ENCODE assay signal across 8 mouse cellular contexts in genomic region chr3:31061103-31061785, GRCm38 (mm10). TPM values are rescaled to one million over a fixed set of nuclear protein-coding genes. Genes with fewer than 3 reads are reported as not detected.
A peak's percentile ranks its signal among the peaks of the same experiment; 100 is the strongest.
DNase-seq lines count a peak whose midpoint lies in the region; ATAC-seq and TF ChIP-seq lines count a peak whose summit lies in the region.

No protein-coding gene starts in this region.

- DNase-seq in heart, adult 18-20 months, result peak; percentile 22 to 44
- DNase-seq in heart, postnatal 25 days (ENCODE audit: low spot score), result no peak
- peak; percentile 83 for DNase-seq in CH12.LX (ENCODE audit: extremely low read depth)
- peak; percentile 60 for DNase-seq in thymus, postnatal 4 days
- DNase-seq in cerebellum, adult 11 months, result no peak

- in situ Hi-C loops in CH12.LX (cut with MboI; ENCODE audit: low pct_ligation_motif_present, low pct_unique_long_range_greater_than_20kb, low sequenced_read_pairs), result loop anchor here (25.0 kb wide), 1 partner anchor 176 kb away; no protein-coding TSS in a partner anchor

- 36% methylated on average over 20 of the region's 20 CpGs for WGBS in embryonic facial prominence, embryonic 15.5 days
- WGBS in macrophage (ENCODE audit: missing documents), result 3% methylated on average over 20 of the region's 20 CpGs
- 77% methylated on average over 20 of the region's 20 CpGs for WGBS in forebrain, embryonic 16.5 days

- H3K4me1 ChIP-seq in CH12.LX (ENCODE audit: control insufficient read depth in 1 of 2, insufficient read depth in 2 of 2), result peaks cover 2 to 18% of the 10 kb centered on the region in 2 experiments; a peak in 3 of 4 replicates
- peaks cover 9% of the 10 kb centered on the region for H3K4me1 ChIP-seq in embryonic facial prominence, embryonic 15.5 days
- peaks cover 6% of the 10 kb centered on the region for H3K4me1 ChIP-seq in forebrain, embryonic 16.5 days (replicated peaks; ENCODE audit: control insufficient read depth, insufficient read depth, low read length)

- peak; percentile 50; the same call in 1 of the 2 replicates for TF ChIP-seq POLR2A in CH12.LX (IDR thresholded peaks at IDR 0.05; ENCODE audit: low read depth, low read length)

- H3K4me3 ChIP-seq in CH12.LX (replicated peaks in 1 of 3; ENCODE audit: low read depth in 2 of 3, low read length in 2 of 3, poor library complexity in 1 of 3), result peak overlapping the region; percentile 16 to 48 (median 34)
- H3K4me3 ChIP-seq in embryonic facial prominence, embryonic 15.5 days (replicated peaks), result no peak overlapping the region
- peak overlapping the region; percentile 29 for H3K4me3 ChIP-seq in macrophage (ENCODE audit: inconsistent target)
- no peak overlapping the region for H3K4me3 ChIP-seq in forebrain, embryonic 16.5 days (replicated peaks; ENCODE audit: low read length)

- TF ChIP-seq EP300 in CH12.LX (IDR thresholded peaks at IDR 0.05; ENCODE audit: low read length), result peak; percentile 80

- no peak for TF ChIP-seq RAD21 in CH12.LX (IDR thresholded peaks at IDR 0.05; ENCODE audit: low read depth, low read length)

- H3K4me2 ChIP-seq in CH12.LX (ENCODE audit: insufficient read depth, low read depth, poor library complexity, severe bottlenecking), result peak overlapping the region; percentile 72
- 0 out of 2 replicates have a peak overlapping the region, but pooled peaks have one; percentile 13 for H3K4me2 ChIP-seq in embryonic facial prominence, embryonic 15.5 days (replicated peaks)
- no peak overlapping the region for H3K4me2 ChIP-seq in forebrain, embryonic 16.5 days (ENCODE audit: low read length)

- no peaks in the 10 kb centered on the region for H3K27me3 ChIP-seq in CH12.LX (replicated peaks)
- no peaks in the 10 kb centered on the region for H3K27me3 ChIP-seq in embryonic facial prominence, embryonic 15.5 days
- H3K27me3 ChIP-seq in forebrain, embryonic 16.5 days (replicated peaks; ENCODE audit: control insufficient read depth, insufficient read depth, low read length), result no peaks in the 10 kb centered on the region

- intact Hi-C loops in heart, postnatal 25 days (cut with DNase I), result loop anchor here (5.0 kb wide), 1 partner anchor 541 kb away; no protein-coding TSS in a partner anchor

- ATAC-seq in embryonic facial prominence, embryonic 15.5 days (ENCODE audit: insufficient number of reproducible peaks, low FRiP score, low TSS enrichment, low read depth), result no peak
- ATAC-seq in forebrain, embryonic 16.5 days, result no peak

- no peaks in the 10 kb centered on the region for H3K9me3 ChIP-seq in CH12.LX (replicated peaks; ENCODE audit: low read length)
- H3K9me3 ChIP-seq in embryonic facial prominence, embryonic 15.5 days (replicated peaks), result no peaks in the 10 kb centered on the region
- H3K9me3 ChIP-seq in forebrain, embryonic 16.5 days (ENCODE audit: control insufficient read depth, low read length), result no peaks in the 10 kb centered on the region

- no peak for TF ChIP-seq CTCF in CH12.LX (conservative IDR thresholded peaks at IDR 0.05 in 1 of 2, IDR thresholded peaks at IDR 0.05 in 1 of 2; ENCODE audit: low read depth in 2 of 2, low read length in 2 of 2)

- peak overlapping the region; percentile 1; the same call in 1 of the 2 replicates for H3K9ac ChIP-seq in CH12.LX (ENCODE audit: insufficient read depth, low read depth)
- H3K9ac ChIP-seq in embryonic facial prominence, embryonic 15.5 days, result no peak overlapping the region
- H3K9ac ChIP-seq in forebrain, embryonic 16.5 days (replicated peaks; ENCODE audit: low read depth, low read length), result no peak overlapping the region

- H3K36me3 ChIP-seq in CH12.LX (replicated peaks in 1 of 2; ENCODE audit: control insufficient read depth in 1 of 2, insufficient read depth in 1 of 2, low read length in 1 of 2) (no peaks in the 10 kb centered on the region), macrophage (ENCODE audit: inconsistent target) (no peaks in the 10 kb centered on the region)
- H3K36me3 ChIP-seq in embryonic facial prominence, embryonic 15.5 days, result no peaks in the 10 kb centered on the region
- no peaks in the 10 kb centered on the region for H3K36me3 ChIP-seq in forebrain, embryonic 16.5 days (ENCODE audit: control insufficient read depth, insufficient read depth)

- dilution Hi-C loops in CH12.LX (cut with MboI; ENCODE audit: extremely low pct_ligation_motif_present, extremely low pct_unique_long_range_greater_than_20kb, low sequenced_read_pairs), result no loop called here

- H3K27ac ChIP-seq in CH12.LX (ENCODE audit: insufficient read depth, low read depth) (peak overlapping the region; percentile 53), macrophage (peak overlapping the region; percentile 76)
- H3K27ac ChIP-seq in embryonic facial prominence, embryonic 15.5 days (replicated peaks), result no peak overlapping the region; the same call in 1 of the 2 replicates
- H3K27ac ChIP-seq in forebrain, embryonic 16.5 days (ENCODE audit: low read length), result no peak overlapping the region

- no peaks in the 10 kb centered on the region for H3K79me2 ChIP-seq in CH12.LX (replicated peaks; ENCODE audit: control insufficient read depth, extremely low read depth, insufficient read depth, poor library complexity, severe bottlenecking)
- no peaks in the 10 kb centered on the region for H3K79me2 ChIP-seq in macrophage (ENCODE audit: inconsistent target)

TF ChIP-seq in CH12.LX, 34 proteins besides CTCF, POLR2A, EP300 and RAD21:
- TF ChIP-seq MAX (IDR thresholded peaks at IDR 0.05; ENCODE audit: low read length), result peak; percentile 82
- no peak for TF ChIP-seq USF2 (conservative IDR thresholded peaks at IDR 0.05; ENCODE audit: low read depth, low read length)
- TF ChIP-seq USF1 (IDR thresholded peaks at IDR 0.05; ENCODE audit: low read depth, low read length), result no peak
- no peak for TF ChIP-seq HCFC1 (IDR thresholded peaks at IDR 0.05; ENCODE audit: low read depth, low read length)
- peak; percentile 66 for TF ChIP-seq JUN (IDR thresholded peaks at IDR 0.05; ENCODE audit: insufficient read depth, low read depth, low read length)
- TF ChIP-seq E2F4 (IDR thresholded peaks at IDR 0.05; ENCODE audit: insufficient replicate concordance, low read depth, low read length), result no peak
- no peak for TF ChIP-seq TBP (conservative IDR thresholded peaks at IDR 0.05; ENCODE audit: low read depth, low read length)
- peak; percentile 77 for TF ChIP-seq IRF4 (IDR thresholded peaks at IDR 0.05; ENCODE audit: low read depth, low read length)
- TF ChIP-seq BHLHE40 (IDR thresholded peaks at IDR 0.05; ENCODE audit: low read depth, low read length), result peak; percentile 68; the same call in 1 of the 2 replicates
- peak; percentile 73; the same call in 1 of the 2 replicates for TF ChIP-seq RCOR1 (conservative IDR thresholded peaks at IDR 0.05; ENCODE audit: low read depth, low read length)
- peak; percentile 92 for TF ChIP-seq ETS1 (conservative IDR thresholded peaks at IDR 0.05; ENCODE audit: low read depth, low read length)
- peak; percentile 70 for TF ChIP-seq SIN3A (IDR thresholded peaks at IDR 0.05; ENCODE audit: low read length)
- TF ChIP-seq MAFK (IDR thresholded peaks at IDR 0.05; ENCODE audit: insufficient replicate concordance, low read length), result peak; percentile 95
- TF ChIP-seq MYC (IDR thresholded peaks at IDR 0.05; ENCODE audit: low read depth, low read length), result peak; percentile 81
- peak; percentile 36 for TF ChIP-seq CHD2 (IDR thresholded peaks at IDR 0.05; ENCODE audit: low read length)
- TF ChIP-seq ELF1 (IDR thresholded peaks at IDR 0.05; ENCODE audit: low read depth, low read length), result no peak
- TF ChIP-seq ZC3H11A (IDR thresholded peaks at IDR 0.05; ENCODE audit: low read depth, low read length), result no peak
- no peak for TF ChIP-seq CHD1 (IDR thresholded peaks at IDR 0.05; ENCODE audit: low read depth, low read length)
- TF ChIP-seq NRF1 (IDR thresholded peaks at IDR 0.05; ENCODE audit: low read depth, low read length), result no peak
- no peak for TF ChIP-seq UBTF (IDR thresholded peaks at IDR 0.05; ENCODE audit: low read depth, low read length)
- no peak for TF ChIP-seq GABPA (IDR thresholded peaks at IDR 0.05; ENCODE audit: insufficient replicate concordance, low read depth, low read length)
- no peak; the same call in 1 of the 2 replicates for TF ChIP-seq NELFE (IDR thresholded peaks at IDR 0.05; ENCODE audit: low read depth, low read length)
- TF ChIP-seq SMC3 (IDR thresholded peaks at IDR 0.05; ENCODE audit: low read depth, low read length), result no peak
- peak; percentile 83 for TF ChIP-seq MEF2A (IDR thresholded peaks at IDR 0.05; ENCODE audit: borderline replicate concordance, low read depth, low read length)
- TF ChIP-seq ZKSCAN1 (IDR thresholded peaks at IDR 0.05; ENCODE audit: borderline replicate concordance, low read depth, low read length), result no peak
- no peak for TF ChIP-seq KAT2A (IDR thresholded peaks at IDR 0.05; ENCODE audit: insufficient replicate concordance, low read length)
- TF ChIP-seq JUND (conservative IDR thresholded peaks at IDR 0.05; ENCODE audit: low read depth, low read length), result peak; percentile 72
- peak; percentile 56 for TF ChIP-seq TCF12 (IDR thresholded peaks at IDR 0.05; ENCODE audit: low read depth, low read length)
- TF ChIP-seq MXI1 (IDR thresholded peaks at IDR 0.05; ENCODE audit: low read depth, low read length), result peak; percentile 74; the same call in 1 of the 2 replicates
- no peak for TF ChIP-seq PAX5 (IDR thresholded peaks at IDR 0.05; ENCODE audit: low read length)
- TF ChIP-seq POLR2AphosphoS2 (IDR thresholded peaks at IDR 0.05; ENCODE audit: low read depth, low read length), result no peak
- no peak for TF ChIP-seq ZNF384 (IDR thresholded peaks at IDR 0.05; ENCODE audit: low read depth, low read length)
- no peak for TF ChIP-seq ZMIZ1 (IDR thresholded peaks at IDR 0.05; ENCODE audit: low read depth, low read length)
TF ChIP-seq in CH12.LX: peak in this region for 14.

RNA-seq across cellular contexts. Expression of gene Skil, which starts 33.6 kb away (rescaled TPM):
- total RNA-seq in heart, adult 18-20 months (2021), result 10 to 100 TPM; 13.6 to 14.0 TPM
- 10 to 100 TPM; 14.2 to 17.6 TPM for total RNA-seq in heart, postnatal 25 days (2021)
- total RNA-seq in CH12.LX (2012; rRNA removed) (11.2 and 11.4 TPM in 2 replicates), CH12.LX (2014; rRNA removed) (18.9 and 22.4 TPM in 2 replicates)
- polyA plus RNA-seq in CH12.LX (2012; ENCODE audit: insufficient read length, low read depth) (11.0 and 11.1 TPM in 2 replicates), macrophage (2018) (8.7 to 24.6 TPM (median 11.8 TPM) in 3 replicates)
- 15.8 and 16.7 TPM in 2 replicates for polyA plus RNA-seq in embryonic facial prominence, embryonic 15.5 days (2015; fragmentation: Nextera tagmentation; extraction: Ambion mirVana)
- 1,000 to 10,000 TPM in 1 of 26 experiments, 100 to 1,000 TPM in 22, 10 to 100 TPM in 3; 27.8 to 1,005 (median 381) TPM for total RNA-seq in macrophage (2018; cell fraction: chromatin; rRNA removed)
- total RNA-seq in macrophage (2018; cell fraction: cytosol; rRNA removed), result 100 to 1,000 TPM in 9 of 26 experiments, 10 to 100 TPM in 17; 12.1 to 174 (median 62.6) TPM
- total RNA-seq in macrophage (2018; cell fraction: nucleus; rRNA removed), result 100 to 1,000 TPM in 24 of 26 experiments, 10 to 100 TPM in 2; 25.2 to 663 (median 321) TPM
- polyA plus RNA-seq in forebrain, embryonic 16.5 days (2015; fragmentation: Nextera tagmentation; extraction: Ambion mirVana), result 30.8 and 32.3 TPM in 2 replicates

Comparison
In these comparisons a context has a peak if more than half of its experiments do, and no peak if none do; other contexts are left out.
1. DNase-seq: peak in heart, adult 18-20 months (2 of 2), CH12.LX (single experiment) and thymus, postnatal 4 days (single experiment); none in heart, postnatal 25 days (single experiment) and cerebellum, adult 11 months (single experiment).
2. H3K27ac ChIP-seq: peak in CH12.LX (single experiment) and macrophage (single experiment); none in embryonic facial prominence, embryonic 15.5 days (single experiment) and forebrain, embryonic 16.5 days (single experiment).
3. H3K4me3 ChIP-seq: peak in CH12.LX (3 of 3) and macrophage (single experiment); none in embryonic facial prominence, embryonic 15.5 days (single experiment) and forebrain, embryonic 16.5 days (single experiment).